Mouse (Mus musculus): ENCODE data around the gene Zfp771.

The Zfp771 gene

DNA sequence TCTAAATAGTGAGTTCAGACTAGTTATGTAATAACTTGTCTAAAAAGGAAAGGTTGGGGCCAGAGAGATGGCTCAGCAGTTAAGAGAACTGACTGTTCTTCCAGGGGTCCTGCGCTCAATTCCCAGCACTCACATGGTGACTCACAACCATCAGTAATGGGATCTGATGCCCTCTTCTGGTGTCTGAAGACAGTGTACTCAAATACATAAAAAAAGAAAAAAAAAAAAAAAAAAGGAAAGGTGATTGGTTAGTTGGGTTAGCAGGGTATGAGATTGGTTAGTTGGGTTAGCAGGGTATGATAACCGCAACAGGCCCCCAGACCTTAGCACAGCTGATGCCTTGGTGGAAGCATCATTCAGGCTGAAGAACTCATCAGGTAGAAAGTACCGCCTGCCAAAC is 19.5 kb downstream of the Zfp771 start:
- peaks cover 3% of the 10 kb centered on the region; the same call in 1 of the 2 replicates for H3K9me3 ChIP-seq (ENCODE audit: low read length)
- TF ChIP-seq POU5F1 (IDR thresholded peaks at IDR 0.05; ENCODE audit: borderline replicate concordance, low read length) (no peak), NANOG (IDR thresholded peaks at IDR 0.05; ENCODE audit: borderline replicate concordance, low read length) (no peak)
- peaks cover 20% of the 10 kb centered on the region for H3K4me1 ChIP-seq (replicated peaks; ENCODE audit: low read depth, low read length)
- no peak overlapping the region for H3K4me3 ChIP-seq (replicated peaks; ENCODE audit: low read length)
- H3K36me3 ChIP-seq (ENCODE audit: insufficient read depth, low read length) = peaks cover 9% of the 10 kb centered on the region
- H3K27me3 ChIP-seq (ENCODE audit: insufficient read depth, low read length) = no peaks in the 10 kb centered on the region

DNA sequence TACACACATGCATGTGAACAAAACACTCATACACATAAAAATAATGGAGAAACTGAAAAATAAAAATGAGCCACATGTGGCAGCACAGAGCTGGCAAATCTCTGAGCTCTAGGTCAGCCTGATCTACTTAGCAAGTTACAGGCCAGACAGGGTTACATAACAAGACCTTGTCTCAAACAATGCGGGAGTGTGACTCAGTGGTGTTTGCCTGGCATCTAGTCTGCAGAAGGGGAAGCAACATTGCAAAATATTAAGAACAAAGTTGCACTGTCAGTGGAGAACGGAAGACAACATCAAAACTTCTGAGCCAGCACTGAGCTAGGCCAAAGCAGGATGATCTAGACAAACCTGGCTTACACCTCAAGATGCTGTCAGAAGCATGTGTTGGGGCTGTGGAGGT is 26.2 kb downstream of the Zfp771 start:
- Histone ChIP-seq H3K36me3 (ENCODE audit: insufficient read depth, low read length) (peaks cover 30% of the 10 kb centered on the region), H3K4me3 (replicated peaks; ENCODE audit: low read length) (no peak overlapping the region), H3K9me3 (ENCODE audit: low read length) (peaks cover 3% of the 10 kb centered on the region; the same call in 1 of the 2 replicates), H3K4me1 (replicated peaks; ENCODE audit: low read depth, low read length) (peaks cover 43% of the 10 kb centered on the region), H3K27me3 (ENCODE audit: insufficient read depth, low read length) (no peaks in the 10 kb centered on the region)
- no peak for TF ChIP-seq NANOG (IDR thresholded peaks at IDR 0.05; ENCODE audit: borderline replicate concordance, low read length)
- TF ChIP-seq CTCF (conservative IDR thresholded peaks at IDR 0.05; ENCODE audit: low read length) = no peak
- TF ChIP-seq POU5F1 (IDR thresholded peaks at IDR 0.05; ENCODE audit: borderline replicate concordance, low read length) = no peak

DNA sequence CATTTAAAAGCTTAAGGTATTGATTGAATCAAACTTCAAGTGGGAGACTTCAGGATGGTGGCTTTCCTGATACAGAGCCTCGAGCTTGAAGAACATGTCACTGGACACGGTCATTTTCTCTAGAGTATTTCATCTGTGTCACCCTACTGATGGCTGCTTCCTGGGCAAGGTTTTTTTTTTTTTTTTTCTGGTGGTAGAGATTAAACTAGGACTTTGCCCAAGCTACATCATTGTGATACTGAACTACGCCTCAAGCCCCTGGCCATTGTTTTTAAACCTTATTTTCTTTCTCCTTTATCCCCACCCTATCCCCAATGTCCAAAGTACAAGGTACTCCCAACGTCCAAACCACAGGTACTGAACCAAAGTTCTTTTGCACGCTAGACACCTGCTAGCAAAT is 26.6 kb downstream of the Zfp771 start:
- no peaks in the 10 kb centered on the region for H3K27me3 ChIP-seq (ENCODE audit: insufficient read depth, low read length)
- H3K36me3 ChIP-seq (ENCODE audit: insufficient read depth, low read length) = peaks cover 30% of the 10 kb centered on the region
- TF ChIP-seq CTCF (conservative IDR thresholded peaks at IDR 0.05; ENCODE audit: low read length) = no peak
- TF ChIP-seq POU5F1 (IDR thresholded peaks at IDR 0.05; ENCODE audit: borderline replicate concordance, low read length) = no peak
- TF ChIP-seq NANOG (IDR thresholded peaks at IDR 0.05; ENCODE audit: borderline replicate concordance, low read length) = no peak
- no peak overlapping the region for H3K4me3 ChIP-seq (replicated peaks; ENCODE audit: low read length)
- peaks cover 3% of the 10 kb centered on the region; the same call in 1 of the 2 replicates for H3K9me3 ChIP-seq (ENCODE audit: low read length)
- H3K4me1 ChIP-seq (replicated peaks; ENCODE audit: low read depth, low read length) = peaks cover 44% of the 10 kb centered on the region

DNA sequence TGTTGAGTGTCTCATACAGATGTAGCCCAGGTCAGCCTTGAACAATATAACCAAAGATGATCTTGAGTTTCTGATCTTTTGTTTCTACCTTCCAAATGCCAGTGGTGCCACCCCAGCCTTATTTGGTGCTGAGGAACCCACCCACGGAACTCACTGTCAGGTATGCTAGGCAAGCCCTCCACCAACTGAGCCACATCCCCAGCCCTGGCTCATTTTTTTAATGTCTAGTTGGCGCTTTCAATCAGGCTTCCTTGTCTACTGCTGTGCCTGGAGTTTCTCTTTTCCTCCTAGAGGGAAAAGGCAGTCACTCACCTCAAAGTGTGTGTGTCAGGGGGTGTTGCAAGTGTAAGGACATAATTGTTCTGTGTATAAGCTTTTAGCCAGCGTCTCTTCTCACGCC is 27.0 kb downstream of the Zfp771 start:
- peak overlapping the region; percentile 98 for H3K4me3 ChIP-seq (replicated peaks; ENCODE audit: low read length)
- no peak for TF ChIP-seq POU5F1 (IDR thresholded peaks at IDR 0.05; ENCODE audit: borderline replicate concordance, low read length)
- no peaks in the 10 kb centered on the region for H3K27me3 ChIP-seq (ENCODE audit: insufficient read depth, low read length)
- peaks cover 3% of the 10 kb centered on the region; the same call in 1 of the 2 replicates for H3K9me3 ChIP-seq (ENCODE audit: low read length)
- H3K4me1 ChIP-seq (replicated peaks; ENCODE audit: low read depth, low read length) = peaks cover 48% of the 10 kb centered on the region
- H3K36me3 ChIP-seq (ENCODE audit: insufficient read depth, low read length) = peaks cover 30% of the 10 kb centered on the region

DNA sequence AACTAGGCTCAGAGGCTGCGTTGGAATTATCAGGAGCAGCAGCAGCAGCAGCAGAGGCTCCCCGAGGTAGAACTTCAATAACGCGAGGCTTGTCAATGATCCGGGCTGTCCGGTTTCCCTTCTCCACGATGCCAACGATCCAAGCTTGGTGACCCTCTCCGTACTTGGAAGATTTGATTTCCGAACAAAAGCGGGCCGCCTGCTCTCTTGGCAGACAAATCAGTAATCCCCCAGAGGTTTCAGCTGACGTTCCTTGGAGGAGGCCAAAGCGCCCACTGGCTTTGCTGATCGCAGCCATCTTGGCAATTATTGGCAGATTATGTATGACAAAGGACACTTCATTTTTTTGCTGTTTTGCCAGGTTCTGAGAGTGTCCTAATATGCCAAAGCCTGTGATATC is 28.5 kb downstream of the Zfp771 start:
- no peak for TF ChIP-seq CTCF (conservative IDR thresholded peaks at IDR 0.05; ENCODE audit: low read length)
- TF ChIP-seq POU5F1 (IDR thresholded peaks at IDR 0.05; ENCODE audit: borderline replicate concordance, low read length) = no peak
- TF ChIP-seq NANOG (IDR thresholded peaks at IDR 0.05; ENCODE audit: borderline replicate concordance, low read length) = no peak
- H3K27me3 ChIP-seq (ENCODE audit: insufficient read depth, low read length) = no peaks in the 10 kb centered on the region
- H3K4me3 ChIP-seq (replicated peaks; ENCODE audit: low read length) = peak overlapping the region; percentile 98

DNA sequence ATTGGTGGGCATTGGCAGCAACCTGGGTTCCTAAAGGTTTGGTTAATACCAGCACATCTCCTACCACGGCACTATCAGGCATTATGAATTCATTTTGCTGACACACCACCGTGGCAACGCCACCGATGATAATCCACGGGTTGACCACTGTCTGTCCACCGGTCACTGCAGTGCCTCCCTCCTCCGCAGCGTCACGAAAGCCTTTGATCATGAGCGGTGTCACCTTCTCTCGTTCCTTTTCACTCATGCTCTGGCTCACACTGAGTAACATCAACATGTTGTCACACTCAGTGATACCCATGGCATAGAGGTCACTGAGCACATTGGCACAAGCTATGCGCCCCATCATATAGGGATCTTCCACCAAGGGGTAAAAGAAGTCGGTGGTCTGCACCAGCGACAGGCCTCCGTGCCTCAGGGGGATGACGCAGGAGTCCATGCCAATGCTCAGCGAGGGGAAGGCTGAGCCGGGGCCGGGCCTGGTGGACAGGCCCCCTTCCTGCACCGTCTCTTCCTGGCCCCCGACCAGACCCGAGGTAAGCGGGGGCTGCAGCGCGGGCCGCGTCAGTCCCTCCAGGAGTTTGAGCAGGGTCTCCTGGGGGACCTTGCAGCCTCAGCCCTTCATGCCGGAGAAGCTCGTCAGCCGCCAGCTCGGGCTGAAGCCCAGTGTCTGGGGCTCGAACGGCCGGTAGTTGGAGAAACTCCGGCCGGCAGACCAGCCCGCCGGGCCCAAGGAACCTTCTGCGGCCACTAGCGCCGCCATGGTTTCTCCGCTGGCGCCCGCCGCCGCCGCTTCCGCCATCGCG is 29.2 kb downstream of the Zfp771 start:
- no peaks in the 10 kb centered on the region for H3K27me3 ChIP-seq (ENCODE audit: insufficient read depth, low read length)
- TF ChIP-seq CTCF (conservative IDR thresholded peaks at IDR 0.05; ENCODE audit: low read length) (no peak), POU5F1 (IDR thresholded peaks at IDR 0.05; ENCODE audit: borderline replicate concordance, low read length) (no peak), NANOG (IDR thresholded peaks at IDR 0.05; ENCODE audit: borderline replicate concordance, low read length) (no peak)
- H3K4me1 ChIP-seq (replicated peaks; ENCODE audit: low read depth, low read length) = peaks cover 69% of the 10 kb centered on the region
- peak overlapping the region; percentile 98 for H3K4me3 ChIP-seq (replicated peaks; ENCODE audit: low read length)
- H3K36me3 ChIP-seq (ENCODE audit: insufficient read depth, low read length) = peaks cover 30% of the 10 kb centered on the region
- peaks cover 1% of the 10 kb centered on the region; the same call in 1 of the 2 replicates for H3K9me3 ChIP-seq (ENCODE audit: low read length)

More for the DNA sequence above, 28.5 kb downstream of the Zfp771 start:
- Histone ChIP-seq H3K4me1 (replicated peaks; ENCODE audit: low read depth, low read length) (peaks cover 61% of the 10 kb centered on the region), H3K9me3 (ENCODE audit: low read length) (peaks cover 3% of the 10 kb centered on the region; the same call in 1 of the 2 replicates), H3K36me3 (ENCODE audit: insufficient read depth, low read length) (peaks cover 30% of the 10 kb centered on the region)

DNA sequence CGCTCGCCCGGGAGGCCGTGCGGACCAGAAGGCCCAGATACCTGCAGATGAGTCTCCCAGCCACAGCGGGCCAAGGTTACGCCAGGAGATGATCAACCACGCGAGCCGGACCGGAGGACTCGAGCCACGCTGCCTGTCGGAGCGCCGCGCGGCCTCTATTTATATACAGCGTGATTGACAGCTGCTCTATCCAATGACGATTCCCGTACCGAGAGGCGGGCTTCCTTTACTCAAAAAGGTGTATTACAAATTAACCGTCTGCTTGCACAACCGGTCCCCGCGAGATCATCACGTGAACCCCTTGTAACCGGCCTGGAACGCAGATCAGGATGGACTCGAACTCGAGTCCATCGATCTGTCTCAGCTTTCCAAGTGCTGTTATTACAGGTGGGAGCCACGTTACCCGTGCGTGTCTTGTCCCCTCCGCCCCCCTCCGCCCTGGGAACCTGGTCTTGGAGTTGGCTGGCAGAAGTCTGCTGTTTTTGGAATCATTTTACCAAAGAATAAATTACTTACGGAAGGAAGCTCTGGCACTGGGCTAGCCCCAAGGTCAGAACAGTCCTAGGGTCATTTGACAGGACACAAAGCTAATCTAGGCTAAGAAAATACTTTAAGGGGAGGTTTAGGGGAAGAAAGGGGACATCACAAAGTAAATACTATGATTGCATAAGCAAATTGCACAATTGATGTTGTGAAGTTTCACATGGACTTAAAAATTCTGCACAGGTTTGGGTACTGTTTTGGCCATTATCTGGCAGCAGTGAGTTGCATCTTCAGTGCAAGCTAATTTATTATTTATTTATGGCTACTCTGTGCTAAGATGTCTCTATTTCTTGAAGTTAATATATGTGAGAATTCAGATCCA is 30.1 kb downstream of the Zfp771 start, which contains the start of gene Sephs2:
Gene Sephs2, minus strand, starts transcription at position 131 of the 865 bp plus-strand sequence.
- Histone ChIP-seq H3K4me1 (replicated peaks; ENCODE audit: low read depth, low read length) (peaks cover 76% of the 10 kb centered on the region), H3K36me3 (ENCODE audit: insufficient read depth, low read length) (peaks cover 30% of the 10 kb centered on the region), H3K4me3 (replicated peaks; ENCODE audit: low read length) (peak within 1 kb of the TSS; percentile 98), H3K9me3 (ENCODE audit: low read length) (no peaks in the 10 kb centered on the region), H3K27me3 (ENCODE audit: insufficient read depth, low read length) (no peaks in the 10 kb centered on the region)
- no peak for TF ChIP-seq CTCF (conservative IDR thresholded peaks at IDR 0.05; ENCODE audit: low read length)
- TF ChIP-seq NANOG (IDR thresholded peaks at IDR 0.05; ENCODE audit: borderline replicate concordance, low read length) = no peak
- TF ChIP-seq POU5F1 (IDR thresholded peaks at IDR 0.05; ENCODE audit: borderline replicate concordance, low read length) = no peak

DNA sequence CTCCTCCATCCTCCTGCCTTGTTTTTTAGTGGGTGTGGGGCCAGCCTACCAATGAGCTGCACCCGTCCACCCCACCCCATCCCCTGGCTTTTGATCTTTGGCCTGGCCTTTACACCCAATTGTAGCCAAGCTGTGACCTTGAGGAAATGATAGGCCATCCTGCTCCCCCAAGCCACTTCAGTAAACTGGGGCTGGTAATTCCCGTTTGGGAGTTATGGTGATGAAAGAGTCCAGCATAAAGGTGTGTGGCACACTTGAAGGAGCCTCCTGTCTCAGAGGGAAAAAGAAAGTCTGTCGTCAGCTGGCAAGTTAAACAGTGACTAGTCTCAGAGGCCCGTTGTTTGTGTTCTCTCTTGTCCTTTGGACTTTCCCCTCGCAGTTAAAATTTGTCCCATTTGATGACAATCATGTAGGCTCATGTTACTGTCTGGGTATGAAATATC is 32.5 kb downstream of the Zfp771 start:
- no peaks in the 10 kb centered on the region for H3K9me3 ChIP-seq (ENCODE audit: low read length)
- H3K4me1 ChIP-seq (replicated peaks; ENCODE audit: low read depth, low read length) = peaks cover 76% of the 10 kb centered on the region
- TF ChIP-seq CTCF (conservative IDR thresholded peaks at IDR 0.05; ENCODE audit: low read length) (no peak), NANOG (IDR thresholded peaks at IDR 0.05; ENCODE audit: borderline replicate concordance, low read length) (no peak), POU5F1 (IDR thresholded peaks at IDR 0.05; ENCODE audit: borderline replicate concordance, low read length) (no peak)
- no peak overlapping the region for H3K4me3 ChIP-seq (replicated peaks; ENCODE audit: low read length)
- no peaks in the 10 kb centered on the region for H3K27me3 ChIP-seq (ENCODE audit: insufficient read depth, low read length)
- peaks cover 13% of the 10 kb centered on the region for H3K36me3 ChIP-seq (ENCODE audit: insufficient read depth, low read length)

All from E14TG2a.4 (cell line).